Mouse (Mus musculus): ENCODE measurements around the gene Olfr670. TPM values are rescaled to one million over a fixed set of nuclear protein-coding genes. Genes with fewer than 3 reads are reported as not detected.

Olfr670 gene
- polyA plus RNA-seq, 1 experiment from 2014 or later, result not detected

Other genes with a start within 250 kb of the Olfr670 start
- not detected in 2 replicates for gene Usp17le, start 185.2 kb downstream of the Olfr670 start, polyA plus RNA-seq (2014; fragmentation: Nextera tagmentation; extraction: Ambion mirVana)
- not detected in 2 replicates for gene Usp17lb, start 120.0 kb downstream of the Olfr670 start, polyA plus RNA-seq (2014; fragmentation: Nextera tagmentation; extraction: Ambion mirVana)
- not detected in 2 replicates for gene Usp17la, start 105.6 kb downstream of the Olfr670 start, polyA plus RNA-seq (2014; fragmentation: Nextera tagmentation; extraction: Ambion mirVana)
- gene Olfr665, start 84.6 kb downstream of the Olfr670 start, polyA plus RNA-seq (2014; fragmentation: Nextera tagmentation; extraction: Ambion mirVana), result not detected in 2 replicates
- not detected in 2 replicates for gene Olfr666, start 66.7 kb downstream of the Olfr670 start, polyA plus RNA-seq (2014; fragmentation: Nextera tagmentation; extraction: Ambion mirVana)
- not detected in 2 replicates for gene Olfr667, start 41.1 kb downstream of the Olfr670 start, polyA plus RNA-seq (2014; fragmentation: Nextera tagmentation; extraction: Ambion mirVana)
- not detected in 2 replicates for gene Olfr668, start 34.6 kb downstream of the Olfr670 start, polyA plus RNA-seq (2014; fragmentation: Nextera tagmentation; extraction: Ambion mirVana)
- gene Olfr669, start 28.4 kb downstream of the Olfr670 start, polyA plus RNA-seq (2014; fragmentation: Nextera tagmentation; extraction: Ambion mirVana), result not detected in 2 replicates
- gene Olfr671, start 16.5 kb upstream of the Olfr670 start, polyA plus RNA-seq (2014; fragmentation: Nextera tagmentation; extraction: Ambion mirVana), result not detected in 2 replicates
- gene Olfr672, start 39.4 kb upstream of the Olfr670 start, polyA plus RNA-seq (2014; fragmentation: Nextera tagmentation; extraction: Ambion mirVana), result not detected in 2 replicates
- not detected in 2 replicates for gene Olfr675, start 65.8 kb upstream of the Olfr670 start, polyA plus RNA-seq (2014; fragmentation: Nextera tagmentation; extraction: Ambion mirVana)
- not detected in 2 replicates for gene Olfr676, start 70.1 kb upstream of the Olfr670 start, polyA plus RNA-seq (2014; fragmentation: Nextera tagmentation; extraction: Ambion mirVana)
- gene Olfr677, start 88.8 kb upstream of the Olfr670 start, polyA plus RNA-seq (2014; fragmentation: Nextera tagmentation; extraction: Ambion mirVana), result not detected in 2 replicates
- gene Olfr678, start 101.9 kb upstream of the Olfr670 start, polyA plus RNA-seq (2014; fragmentation: Nextera tagmentation; extraction: Ambion mirVana), result not detected in 2 replicates
- not detected in 2 replicates for gene Olfr679, start 118.6 kb upstream of the Olfr670 start, polyA plus RNA-seq (2014; fragmentation: Nextera tagmentation; extraction: Ambion mirVana)
- gene Olfr680-ps1, start 130.2 kb upstream of the Olfr670 start, polyA plus RNA-seq (2014; fragmentation: Nextera tagmentation; extraction: Ambion mirVana), result not detected in 2 replicates
- not detected in 2 replicates for gene Olfr681, start 154.2 kb upstream of the Olfr670 start, polyA plus RNA-seq (2014; fragmentation: Nextera tagmentation; extraction: Ambion mirVana)
- not detected in 2 replicates for gene Olfr683, start 184.4 kb upstream of the Olfr670 start, polyA plus RNA-seq (2014; fragmentation: Nextera tagmentation; extraction: Ambion mirVana)
- gene Olfr684, start 201.0 kb upstream of the Olfr670 start, polyA plus RNA-seq (2014; fragmentation: Nextera tagmentation; extraction: Ambion mirVana), result 0.06 TPM in 1 of 2 replicates, not detected in the other
- not detected in 2 replicates for gene Olfr685, start 223.4 kb upstream of the Olfr670 start, polyA plus RNA-seq (2014; fragmentation: Nextera tagmentation; extraction: Ambion mirVana)
- gene Olfr686, start 244.9 kb upstream of the Olfr670 start, polyA plus RNA-seq (2014; fragmentation: Nextera tagmentation; extraction: Ambion mirVana), result not detected in 2 replicates

Data from hindbrain, embryonic 11.5 days (tissue).